20 mouse cellular contexts compared by ENCODE assay signal in the genomic region with DNA sequence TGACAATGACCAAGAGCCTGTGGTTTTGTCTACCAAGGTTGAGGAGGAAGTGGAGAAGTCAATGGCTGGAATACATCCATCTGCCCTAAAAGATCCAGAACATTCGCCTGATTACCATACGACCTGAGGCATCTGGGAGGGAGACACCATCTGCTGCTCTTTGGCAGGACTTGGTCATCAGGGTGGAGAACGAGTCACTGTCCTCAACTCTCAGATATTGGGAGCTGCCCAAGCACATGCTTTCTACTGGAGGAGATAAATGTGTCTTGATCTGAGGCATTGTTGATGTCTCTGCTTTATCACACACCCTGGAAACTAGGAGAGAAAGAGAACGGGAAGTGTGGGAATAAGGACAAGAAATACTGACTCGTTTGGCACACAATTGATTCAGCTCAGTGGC.
DNase-seq lines count a peak whose midpoint lies in the region; ATAC-seq lines count a peak whose summit lies in the region.
"Had no signal": no experiment of that assay in that cellular context is flagged by ENCODE, and none has a peak within 500 bp of the region (broad histone marks: within the 10 kb centered on the region; RNA-seq: fewer than 3 reads in every experiment).

No protein-coding gene starts in this region.

- H3K27ac ChIP-seq in heart, embryonic 12.5 days (ENCODE audit: poor library complexity, severe bottlenecking): no peak overlapping the region
- H3K27ac ChIP-seq in kidney, embryonic 16.5 days (ENCODE audit: low read length): no peak overlapping the region
- H3K27ac ChIP-seq: embryonic facial prominence, embryonic 10.5 days; forebrain, embryonic 13.5 days; heart, adult 2 months; hindbrain, embryonic 12.5 days; liver, embryonic 13.5 days; midbrain, embryonic 13.5 days; neural tube, embryonic 15.5 days had no signal

- H3K4me2 ChIP-seq in heart, embryonic 12.5 days: no peak overlapping the region
- no peak overlapping the region for H3K4me2 ChIP-seq in kidney, embryonic 16.5 days (replicated peaks; ENCODE audit: low read depth, low read length)
- H3K4me2 ChIP-seq: forebrain, embryonic 13.5 days; hindbrain, embryonic 12.5 days; liver, embryonic 13.5 days; midbrain, embryonic 13.5 days; neural tube, embryonic 15.5 days had no signal

- no peaks in the 10 kb centered on the region for H3K27me3 ChIP-seq in heart, embryonic 12.5 days (replicated peaks)
- H3K27me3 ChIP-seq in kidney, embryonic 16.5 days (ENCODE audit: insufficient read depth, low read length): no peaks in the 10 kb centered on the region
- H3K27me3 ChIP-seq: forebrain, embryonic 13.5 days; hindbrain, embryonic 12.5 days; liver, embryonic 13.5 days; midbrain, embryonic 13.5 days; neural tube, embryonic 15.5 days had no signal

- no peak for ATAC-seq in heart, embryonic 12.5 days (ENCODE audit: insufficient number of reproducible peaks, low FRiP score)
- ATAC-seq in kidney, embryonic 16.5 days (ENCODE audit: low FRiP score, low TSS enrichment): no peak
- ATAC-seq: CD4-positive, CD25-positive, alpha-beta regulatory T cell, adult 4 months; forebrain, embryonic 13.5 days; midbrain, embryonic 13.5 days had no signal

- H3K4me1 ChIP-seq in heart, embryonic 12.5 days (replicated peaks): no peaks in the 10 kb centered on the region
- 0 out of 2 replicates have a peak, but pooled peaks cover 1% of the 10 kb centered on the region for H3K4me1 ChIP-seq in kidney, embryonic 16.5 days (ENCODE audit: insufficient read depth, low read length)
- H3K4me1 ChIP-seq: embryonic facial prominence, embryonic 10.5 days; forebrain, embryonic 13.5 days; hindbrain, embryonic 12.5 days; liver, embryonic 13.5 days; midbrain, embryonic 13.5 days; neural tube, embryonic 15.5 days had no signal

- H3K4me3 ChIP-seq in heart, embryonic 12.5 days: no peak overlapping the region
- H3K4me3 ChIP-seq in kidney, embryonic 16.5 days (ENCODE audit: low read length): no peak overlapping the region
- H3K4me3 ChIP-seq: embryonic facial prominence, embryonic 10.5 days; forebrain, embryonic 13.5 days; heart, adult 2 months; hindbrain, embryonic 12.5 days; liver, embryonic 13.5 days; midbrain, embryonic 13.5 days; myocyte; neural tube, embryonic 15.5 days had no signal

- no peaks in the 10 kb centered on the region for H3K9me3 ChIP-seq in heart, embryonic 12.5 days (replicated peaks)
- no peaks in the 10 kb centered on the region for H3K9me3 ChIP-seq in kidney, embryonic 16.5 days (ENCODE audit: low read length)
- H3K9me3 ChIP-seq: embryonic facial prominence, embryonic 10.5 days; forebrain, embryonic 13.5 days; hindbrain, embryonic 12.5 days; liver, embryonic 13.5 days; midbrain, embryonic 13.5 days; neural tube, embryonic 15.5 days had no signal

- H3K36me3 ChIP-seq in heart, embryonic 12.5 days: no peaks in the 10 kb centered on the region
- no peaks in the 10 kb centered on the region for H3K36me3 ChIP-seq in kidney, embryonic 16.5 days (ENCODE audit: insufficient read depth, low read length)
- H3K36me3 ChIP-seq: embryonic facial prominence, embryonic 10.5 days; G1E; hindbrain, embryonic 12.5 days; liver, embryonic 13.5 days; midbrain, embryonic 13.5 days; neural tube, embryonic 15.5 days had no signal

- 50% methylated on average over 5 of the region's 5 CpGs for WGBS in heart, embryonic 12.5 days
- 78% methylated on average over 5 of the region's 5 CpGs for WGBS in kidney, embryonic 16.5 days

- H3K9ac ChIP-seq in heart, embryonic 12.5 days: no peak overlapping the region
- H3K9ac ChIP-seq in kidney, embryonic 16.5 days (replicated peaks; ENCODE audit: low read length): no peak overlapping the region
- H3K9ac ChIP-seq: forebrain, embryonic 13.5 days; hindbrain, embryonic 12.5 days; liver, embryonic 13.5 days; midbrain, embryonic 13.5 days; neural tube, embryonic 15.5 days had no signal

- DNase-seq in heart, adult 8-10 months (ENCODE audit: low spot score): peak; percentile 46
- DNase-seq in 3T3-L1 (ENCODE audit: low read depth, low spot score): peak; percentile 80
- peak; percentile 79 for DNase-seq in brain, adult 2 months (ENCODE audit: low read depth, low spot score)
- DNase-seq in cerebellum, postnatal 25 days: peak; percentile 71 to 74
- no peak for DNase-seq in spleen, adult 12 weeks (ENCODE audit: low spot score)
- DNase-seq: layer of hippocampus, postnatal 36 days; liver, embryonic 13.5 days; right cerebral cortex, postnatal 4 days; thymus, adult 18-20 months had no signal
